Mouse (Mus musculus): ENCODE data around the gene Arl4c. TPM values are rescaled to one million over a fixed set of nuclear protein-coding genes. Genes with fewer than 3 reads are reported as not detected.
A peak's percentile ranks its signal among the peaks of the same experiment; 100 is the strongest.

The Arl4c gene
- polyA plus RNA-seq, 1 experiment from 2014 or later, result 30.6 TPM

GRCm38 (mm10) chr1:88644417-88644816 is 57.6 kb downstream of the Arl4c start:
- H3K4me1 ChIP-seq (replicated peaks; ENCODE audit: insufficient read depth, low read length), result peaks cover 12% of the 10 kb centered on the region
- DNase-seq (ENCODE audit: low spot score), result no peak
- TF ChIP-seq CTCF (IDR thresholded peaks at IDR 0.05; ENCODE audit: low read depth), result no peak
- no peak overlapping the region for H3K4me2 ChIP-seq (ENCODE audit: low read length)
- ATAC-seq (replicated peaks; ENCODE audit: low FRiP score, low read depth), result no peak
- no peak overlapping the region for H3K4me3 ChIP-seq (replicated peaks; ENCODE audit: low read depth, low read length)
- no peak overlapping the region for H3K9ac ChIP-seq (ENCODE audit: low read depth, low read length)
- H3K36me3 ChIP-seq (ENCODE audit: insufficient read depth, low read length), result no peaks in the 10 kb centered on the region
- no peaks in the 10 kb centered on the region for H3K9me3 ChIP-seq (replicated peaks; ENCODE audit: low read length)
- WGBS, result 92% methylated on average over 5 of the region's 5 CpGs
- no peaks in the 10 kb centered on the region for H3K27me3 ChIP-seq (ENCODE audit: insufficient read depth, low read length)
- H3K27ac ChIP-seq, result no peak overlapping the region

GRCm38 (mm10) chr1:88643181-88643823 is 58.7 kb downstream of the Arl4c start:
- no peak for TF ChIP-seq CTCF (IDR thresholded peaks at IDR 0.05; ENCODE audit: low read depth)
- Histone ChIP-seq H3K4me3 (replicated peaks; ENCODE audit: low read depth, low read length) (no peak overlapping the region), H3K4me2 (ENCODE audit: low read length) (no peak overlapping the region), H3K27me3 (ENCODE audit: insufficient read depth, low read length) (no peaks in the 10 kb centered on the region), H3K9me3 (replicated peaks; ENCODE audit: low read length) (no peaks in the 10 kb centered on the region), H3K27ac (no peak overlapping the region), H3K9ac (ENCODE audit: low read depth, low read length) (no peak overlapping the region), H3K4me1 (replicated peaks; ENCODE audit: insufficient read depth, low read length) (peaks cover 13% of the 10 kb centered on the region), H3K36me3 (ENCODE audit: insufficient read depth, low read length) (no peaks in the 10 kb centered on the region)
- WGBS, result 71% methylated on average over 5 of the region's 5 CpGs
- ATAC-seq (replicated peaks; ENCODE audit: low FRiP score, low read depth) (no peak), DNase-seq (ENCODE audit: low spot score) (no peak)

- Histone ChIP-seq H3K36me3 (ENCODE audit: insufficient read depth, low read length) (no peaks in the 10 kb centered on the region), H3K27ac (no peak overlapping the region), H3K27me3 (ENCODE audit: insufficient read depth, low read length) (no peaks in the 10 kb centered on the region), H3K4me2 (ENCODE audit: low read length) (no peak overlapping the region), H3K4me1 (replicated peaks; ENCODE audit: insufficient read depth, low read length) (peaks cover 13% of the 10 kb centered on the region), H3K9me3 (replicated peaks; ENCODE audit: low read length) (no peaks in the 10 kb centered on the region), H3K4me3 (replicated peaks; ENCODE audit: low read depth, low read length) (no peak overlapping the region), H3K9ac (ENCODE audit: low read depth, low read length) (no peak overlapping the region)
- no peak for DNase-seq (ENCODE audit: low spot score)
- ATAC-seq (replicated peaks; ENCODE audit: low FRiP score, low read depth), result no peak
- no peak for TF ChIP-seq CTCF (IDR thresholded peaks at IDR 0.05; ENCODE audit: low read depth)
- WGBS, result 82% methylated on average over 4 of the region's 4 CpGs
Measured at GRCm38 (mm10) chr1:88642735-88643134, 59.3 kb downstream of the Arl4c start.

- H3K4me2 ChIP-seq (ENCODE audit: low read length), result no peak overlapping the region
- H3K27ac ChIP-seq, result no peak overlapping the region
- no peak for DNase-seq (ENCODE audit: low spot score)
- H3K36me3 ChIP-seq (ENCODE audit: insufficient read depth, low read length), result no peaks in the 10 kb centered on the region
- no peak overlapping the region for H3K4me3 ChIP-seq (replicated peaks; ENCODE audit: low read depth, low read length)
- TF ChIP-seq CTCF (IDR thresholded peaks at IDR 0.05; ENCODE audit: low read depth), result no peak
- WGBS, result 89% methylated on average over 2 of the region's 2 CpGs
- H3K27me3 ChIP-seq (ENCODE audit: insufficient read depth, low read length), result no peaks in the 10 kb centered on the region
- H3K9ac ChIP-seq (ENCODE audit: low read depth, low read length), result no peak overlapping the region
- no peak for ATAC-seq (replicated peaks; ENCODE audit: low FRiP score, low read depth)
- H3K9me3 ChIP-seq (replicated peaks; ENCODE audit: low read length), result no peaks in the 10 kb centered on the region
- peaks cover 13% of the 10 kb centered on the region for H3K4me1 ChIP-seq (replicated peaks; ENCODE audit: insufficient read depth, low read length)
Measured at GRCm38 (mm10) chr1:88641678-88642215, 60.3 kb downstream of the Arl4c start.

- WGBS, result 89% methylated on average over 3 of the region's 3 CpGs
- TF ChIP-seq CTCF (IDR thresholded peaks at IDR 0.05; ENCODE audit: low read depth), result no peak
- ATAC-seq (replicated peaks; ENCODE audit: low FRiP score, low read depth) (no peak), DNase-seq (ENCODE audit: low spot score) (no peak)
- H3K4me2 ChIP-seq (ENCODE audit: low read length), result no peak overlapping the region
- no peak overlapping the region for H3K27ac ChIP-seq
- H3K27me3 ChIP-seq (ENCODE audit: insufficient read depth, low read length), result no peaks in the 10 kb centered on the region
- H3K36me3 ChIP-seq (ENCODE audit: insufficient read depth, low read length), result no peaks in the 10 kb centered on the region
- H3K9me3 ChIP-seq (replicated peaks; ENCODE audit: low read length), result no peaks in the 10 kb centered on the region
- no peak overlapping the region for H3K4me3 ChIP-seq (replicated peaks; ENCODE audit: low read depth, low read length)
- no peak overlapping the region for H3K9ac ChIP-seq (ENCODE audit: low read depth, low read length)
- peaks cover 13% of the 10 kb centered on the region for H3K4me1 ChIP-seq (replicated peaks; ENCODE audit: insufficient read depth, low read length)
Measured at GRCm38 (mm10) chr1:88641194-88641593, 60.8 kb downstream of the Arl4c start.

DNA sequence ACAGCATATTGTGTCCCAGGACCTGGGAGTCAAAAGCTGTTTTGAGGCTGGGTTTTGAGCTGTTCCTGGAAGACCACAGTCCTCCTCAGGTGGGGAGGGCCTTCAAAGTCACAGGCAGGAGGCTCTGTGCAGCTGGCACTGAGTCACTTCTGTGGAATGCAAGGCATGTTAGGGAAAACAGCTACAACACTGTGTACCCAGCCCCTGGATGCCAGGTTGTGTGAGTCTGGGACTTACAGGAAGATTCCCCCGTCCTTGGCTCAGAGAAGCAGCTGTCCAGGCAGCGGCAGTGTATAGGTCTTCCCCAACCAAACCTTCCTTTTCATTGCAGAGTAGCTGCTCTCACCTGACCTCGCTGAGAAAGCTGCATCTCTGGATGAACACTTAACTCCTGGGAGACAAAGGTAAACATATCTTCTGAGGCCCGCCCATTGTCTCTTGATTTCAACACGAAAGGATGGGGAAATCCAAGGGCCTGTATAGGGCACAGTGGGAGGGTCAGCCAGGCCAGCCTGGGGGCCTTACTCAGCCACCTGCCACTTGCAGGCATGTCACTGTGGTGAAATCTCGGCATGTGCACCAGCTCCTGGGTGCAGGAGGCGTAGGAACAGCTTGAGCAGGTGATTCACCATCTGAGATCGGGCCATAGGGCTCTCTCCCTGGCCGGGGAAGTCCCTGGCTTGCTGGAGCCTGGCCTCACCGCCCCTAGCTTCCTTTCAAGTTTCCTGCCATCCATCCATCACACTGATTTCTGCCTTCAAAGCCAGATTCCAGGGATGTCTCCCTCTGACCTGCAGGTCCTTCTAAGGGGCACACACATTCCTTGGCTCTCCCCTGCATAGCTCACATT is 62.4 kb downstream of the Arl4c start:
- ATAC-seq (replicated peaks; ENCODE audit: low FRiP score, low read depth) (peak; percentile 83), DNase-seq (ENCODE audit: low spot score) (peak; percentile 65)
- Histone ChIP-seq H3K4me2 (ENCODE audit: low read length) (peak overlapping the region; percentile 23; the same call in 1 of the 2 replicates), H3K36me3 (ENCODE audit: insufficient read depth, low read length) (no peaks in the 10 kb centered on the region), H3K4me3 (replicated peaks; ENCODE audit: low read depth, low read length) (no peak overlapping the region), H3K27ac (peak overlapping the region; percentile 60), H3K4me1 (replicated peaks; ENCODE audit: insufficient read depth, low read length) (peaks cover 13% of the 10 kb centered on the region), H3K9ac (ENCODE audit: low read depth, low read length) (no peak overlapping the region), H3K9me3 (replicated peaks; ENCODE audit: low read length) (no peaks in the 10 kb centered on the region), H3K27me3 (ENCODE audit: insufficient read depth, low read length) (no peaks in the 10 kb centered on the region)
- WGBS, result 18% methylated on average over 10 of the region's 10 CpGs
- no peak for TF ChIP-seq CTCF (IDR thresholded peaks at IDR 0.05; ENCODE audit: low read depth)

All from kidney, postnatal 0 days (tissue).